Mouse (Mus musculus) inflammation-experienced regulatory T-cells, adult 6 months (primary cell): Measurements from ENCODE around the gene Haus6. TPM values are rescaled to one million over a fixed set of nuclear protein-coding genes. Genes with fewer than 3 reads are reported as not detected.
"Not testable (repeated sequence)": the region's sequence is repeated elsewhere in the genome, so short reads cannot be mapped to it uniquely, and the experiment has no call there.

Source experiments
- ATAC-seq: one replicate; pipeline ENCODE4 v1.8.0; 2017
- polyA plus RNA-seq, 3 experiments: library from polyadenylated mRNA; unstranded; fragments of 100-300 nt; shearing (Covaris generic); gene quantifications; one replicate each; pipeline ENCODE4 v1.2.1; 2017

The Haus6 gene
- polyA plus RNA-seq: 10 to 100 TPM; 12.1 to 26.0 (median 13.4) TPM

DNA sequence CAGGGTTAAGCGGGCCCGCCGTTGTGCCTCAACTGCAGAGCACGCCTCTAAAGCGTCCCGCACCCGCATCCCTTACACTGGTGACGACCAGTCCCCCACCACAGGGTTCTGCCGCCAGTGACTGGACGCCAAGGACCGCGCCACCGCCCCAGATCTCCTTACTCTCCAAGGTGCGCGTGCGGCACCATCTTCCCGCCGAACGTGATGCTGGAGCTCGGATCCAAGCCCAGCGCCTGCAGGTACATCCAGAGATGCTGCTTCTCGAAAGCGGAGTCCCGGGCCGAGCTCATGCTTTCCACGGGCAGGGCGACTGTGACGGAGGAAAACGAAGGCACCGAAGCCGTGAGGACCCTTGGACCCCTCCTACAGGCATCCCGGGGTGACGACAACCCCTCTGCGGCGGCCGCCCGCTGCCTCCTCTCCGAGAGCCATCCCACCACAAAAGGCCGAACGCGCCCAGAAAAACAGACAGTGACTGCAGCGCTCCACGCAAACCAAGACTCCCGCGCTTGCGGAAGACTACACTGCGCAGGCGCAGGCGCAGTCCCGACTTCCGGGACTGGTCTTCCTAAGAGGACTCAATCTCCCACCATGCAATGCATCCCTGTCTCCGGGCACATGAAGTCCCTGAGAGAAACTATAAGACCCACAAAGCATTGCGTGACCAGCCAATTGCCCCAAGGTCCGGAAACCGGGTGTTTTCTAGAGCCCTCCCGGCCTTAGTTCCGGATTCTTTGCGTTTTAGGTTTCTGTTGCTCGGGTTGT is at the start of gene Haus6:
TSS of gene Haus6 (minus strand) at position 532 of the 765 bp plus-strand sequence.
- peak; percentile 99 for ATAC-seq

DNA sequence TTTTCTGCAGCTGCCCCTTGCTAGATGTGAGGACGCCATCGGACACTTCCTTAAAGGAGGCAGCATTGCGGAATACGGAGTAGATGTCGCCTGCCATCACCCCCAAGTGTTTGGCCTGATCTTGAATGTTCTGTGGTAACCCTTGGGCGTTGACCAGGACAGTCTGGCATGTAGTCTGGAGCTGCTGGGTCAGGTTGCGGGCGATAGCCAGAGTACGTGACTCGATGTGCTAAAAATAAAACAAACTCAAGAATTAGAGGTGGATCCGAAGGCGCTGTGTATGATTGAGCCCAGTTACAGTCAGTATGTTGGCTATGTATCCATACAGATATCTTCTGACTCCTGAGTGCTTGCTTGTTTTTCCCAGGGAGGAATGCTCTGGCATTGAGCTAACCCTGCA is 45.3 kb upstream of the Haus6 start:
- no peak for ATAC-seq

- ATAC-seq: not testable (repeated sequence)
Measured at GRCm38 (mm10) chr4:86656410-86656809, 44.6 kb upstream of the Haus6 start.

- ATAC-seq: peak; percentile 52
Measured at GRCm38 (mm10) chr4:86651686-86652384, 40.0 kb upstream of the Haus6 start.

GRCm38 (mm10) chr4:86648394-86648793 is 36.5 kb upstream of the Haus6 start:
- not testable (repeated sequence) for ATAC-seq

GRCm38 (mm10) chr4:86637561-86637960 is 25.7 kb upstream of the Haus6 start:
- ATAC-seq: not testable (repeated sequence)

DNA sequence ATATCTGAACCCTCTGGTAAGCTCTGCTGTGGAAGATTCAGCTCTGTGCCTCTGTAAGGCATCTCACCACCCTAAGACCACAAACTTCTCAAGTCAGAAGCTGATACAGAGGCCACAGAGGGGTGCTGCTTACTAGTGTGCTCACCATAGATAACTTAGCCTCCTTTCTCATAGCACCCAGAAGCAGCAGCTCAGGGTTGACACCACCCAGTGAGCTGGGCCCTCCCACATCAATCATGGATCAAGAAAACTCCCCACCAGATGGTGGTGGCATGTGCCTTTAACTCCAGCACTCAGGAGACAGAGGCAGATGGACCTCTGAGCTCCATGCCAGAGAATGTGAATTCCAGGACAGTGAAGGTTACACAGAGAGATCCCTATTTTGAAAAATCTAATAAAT is 23.0 kb upstream of the Haus6 start:
- not testable (repeated sequence) for ATAC-seq

DNA sequence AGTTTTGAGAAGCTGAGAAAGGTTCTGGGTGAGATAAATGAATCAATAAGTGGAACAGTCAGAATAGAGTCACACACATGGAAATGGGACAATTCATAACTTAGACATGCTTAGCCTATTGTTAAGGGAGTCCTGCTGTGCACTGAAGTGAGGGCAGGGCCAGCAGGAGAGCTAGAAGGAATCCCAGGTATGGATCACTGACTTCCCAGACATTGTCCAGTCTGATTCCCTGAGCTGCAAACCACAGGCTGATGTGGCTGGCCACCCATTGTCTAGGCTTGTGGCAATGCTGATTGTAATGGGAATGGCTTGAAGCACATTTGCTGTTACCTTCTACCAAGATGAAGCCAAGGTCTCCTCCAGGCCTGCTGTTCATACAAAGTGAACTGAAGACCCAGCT is 22.5 kb upstream of the Haus6 start:
- ATAC-seq: not testable (repeated sequence)

DNA sequence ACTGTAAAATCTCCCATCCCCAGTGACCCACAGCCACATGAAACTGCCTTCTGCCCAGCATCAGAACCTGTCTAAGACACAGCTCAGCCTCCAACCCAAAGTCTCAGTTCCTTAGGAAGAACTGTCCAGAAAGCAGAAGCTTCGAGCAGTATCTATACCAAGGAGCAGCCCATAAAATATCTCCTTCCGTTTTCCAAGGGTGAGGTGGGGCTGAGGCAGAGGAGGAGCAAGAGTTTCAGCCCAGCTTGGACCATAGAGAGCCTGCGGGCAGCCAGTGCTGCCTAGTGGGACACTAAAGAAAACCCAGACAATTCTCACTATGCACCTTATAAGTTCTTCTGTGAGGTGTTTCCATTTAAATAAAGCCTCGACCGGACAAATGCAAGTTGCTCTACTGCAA is 20.7 kb upstream of the Haus6 start:
- not testable (repeated sequence) for ATAC-seq

DNA sequence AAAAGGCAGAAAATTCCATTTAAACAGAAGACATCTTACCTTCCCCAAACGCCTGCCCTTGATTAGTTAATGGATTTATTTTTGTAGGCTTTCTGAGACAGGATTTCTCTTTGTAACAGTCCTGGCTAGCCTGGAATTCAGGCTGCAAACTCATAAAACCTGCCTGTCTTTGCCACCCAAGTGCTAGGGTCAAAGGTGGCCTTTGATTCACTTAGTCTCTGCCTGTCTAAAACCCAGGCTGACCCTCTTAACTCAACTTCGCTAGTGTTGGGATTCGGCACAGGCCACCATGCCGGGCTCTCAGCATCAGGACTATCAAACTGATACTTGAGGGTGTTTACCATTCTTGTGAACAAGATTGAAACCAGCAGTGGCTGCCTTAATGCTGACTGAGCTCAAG is 20.0 kb upstream of the Haus6 start:
- ATAC-seq: no peak

DNA sequence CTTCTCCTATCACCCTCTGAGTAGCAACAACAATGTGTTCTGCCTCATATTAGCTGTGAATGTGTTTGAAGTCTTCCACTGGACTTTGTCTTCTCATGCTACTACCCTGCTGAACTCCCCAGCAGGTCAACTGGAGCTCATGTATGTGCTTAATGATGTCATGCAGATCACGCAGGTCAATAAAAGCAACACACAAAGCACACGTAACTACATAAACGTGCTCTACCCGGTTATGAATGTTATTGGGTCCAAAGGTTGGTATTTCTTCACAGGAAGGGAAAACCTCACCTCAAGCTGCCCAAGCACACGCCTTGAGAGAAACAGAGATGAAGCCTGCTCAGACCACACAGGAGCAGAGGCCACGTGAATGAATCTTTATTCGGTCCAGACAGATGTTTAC is 14.6 kb upstream of the Haus6 start:
- ATAC-seq: not testable (repeated sequence)

- no peak for ATAC-seq
Measured at GRCm38 (mm10) chr4:86625463-86625862, 13.6 kb upstream of the Haus6 start.

DNA sequence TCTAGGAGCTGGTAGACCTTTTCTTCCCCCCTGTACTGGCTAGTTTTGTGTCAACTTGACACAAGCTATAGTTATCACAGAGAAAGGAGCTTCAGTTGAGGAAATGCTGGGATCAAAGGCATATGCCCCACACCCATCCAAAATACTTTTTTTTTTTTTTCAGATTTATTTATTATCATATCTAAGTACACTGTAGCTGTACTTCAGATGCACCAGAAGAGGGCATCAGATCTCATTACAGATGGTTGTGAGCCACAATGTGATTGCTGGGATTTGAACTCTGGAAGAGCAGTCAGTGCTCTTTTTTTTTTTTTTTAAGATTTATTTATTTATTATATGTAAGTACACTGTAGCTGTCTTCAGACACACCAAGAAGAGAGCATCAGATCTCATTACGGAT is 10.7 kb upstream of the Haus6 start:
- not testable (repeated sequence) for ATAC-seq

GRCm38 (mm10) chr4:86622116-86622515 is 10.3 kb upstream of the Haus6 start:
- no peak for ATAC-seq

GRCm38 (mm10) chr4:86620506-86620905 is 8.7 kb upstream of the Haus6 start:
- no peak for ATAC-seq

GRCm38 (mm10) chr4:86612289-86612620 is 400 bp upstream of the Haus6 start:
- ATAC-seq: peak; percentile 24

DNA sequence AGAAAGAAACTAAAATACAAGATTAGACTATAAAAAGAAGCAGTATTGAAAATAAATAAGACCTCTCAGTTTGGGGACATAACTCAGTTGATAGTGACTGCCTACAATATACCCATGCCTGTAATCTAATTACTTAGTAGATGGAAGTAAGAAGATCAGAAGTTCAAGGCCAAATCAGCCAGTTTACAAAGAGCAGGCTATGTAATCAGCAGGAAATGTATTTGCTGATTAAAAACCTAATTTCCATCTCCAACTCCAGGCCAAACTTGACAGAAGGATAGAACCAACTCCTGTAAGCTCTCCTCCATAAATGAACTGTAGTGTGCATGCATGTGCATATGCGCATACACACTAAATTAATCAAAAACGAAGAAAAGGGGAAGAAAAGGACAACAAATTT is 20.6 kb downstream of the Haus6 start:
- no peak for ATAC-seq

DNA sequence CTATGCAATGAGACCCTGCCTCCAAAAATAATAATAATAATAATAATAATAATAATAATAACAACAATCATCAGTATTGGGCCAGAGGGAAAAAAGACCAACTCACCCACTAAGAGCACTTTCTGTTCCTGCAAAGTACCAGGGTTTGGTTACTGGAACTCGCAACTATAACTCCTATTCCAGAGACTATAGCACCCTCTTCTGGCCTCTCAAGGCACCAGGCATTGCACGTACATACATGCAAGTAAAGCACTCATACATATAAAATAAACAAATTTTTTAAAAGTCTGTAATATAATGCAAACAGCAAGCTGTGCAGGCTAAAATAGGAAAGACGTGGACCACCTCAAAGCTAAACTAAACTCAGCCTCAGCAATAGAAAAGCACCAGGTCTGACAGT is 23.6 kb downstream of the Haus6 start:
- ATAC-seq: no peak

GRCm38 (mm10) chr4:86580591-86580990 is 31.3 kb downstream of the Haus6 start:
- no peak for ATAC-seq

DNA sequence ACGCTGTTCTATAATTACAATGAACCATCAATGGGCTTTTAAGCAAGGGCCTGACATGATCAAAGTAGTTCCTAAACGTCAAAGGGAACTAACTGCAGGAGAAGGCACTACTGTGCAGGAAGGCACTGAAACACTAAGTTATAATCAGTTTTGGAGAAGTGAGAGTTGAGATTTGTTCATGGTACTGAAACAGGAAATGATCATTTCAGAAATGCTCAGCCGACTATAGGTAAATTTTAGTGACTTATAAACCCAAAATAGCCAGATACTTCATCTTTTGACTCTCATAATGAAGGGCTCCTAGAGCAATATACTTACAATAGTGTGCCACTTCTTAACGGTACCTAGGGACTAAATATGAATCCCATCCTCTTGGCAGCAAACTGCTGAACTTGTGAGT is 31.8 kb downstream of the Haus6 start:
- ATAC-seq: no peak

DNA sequence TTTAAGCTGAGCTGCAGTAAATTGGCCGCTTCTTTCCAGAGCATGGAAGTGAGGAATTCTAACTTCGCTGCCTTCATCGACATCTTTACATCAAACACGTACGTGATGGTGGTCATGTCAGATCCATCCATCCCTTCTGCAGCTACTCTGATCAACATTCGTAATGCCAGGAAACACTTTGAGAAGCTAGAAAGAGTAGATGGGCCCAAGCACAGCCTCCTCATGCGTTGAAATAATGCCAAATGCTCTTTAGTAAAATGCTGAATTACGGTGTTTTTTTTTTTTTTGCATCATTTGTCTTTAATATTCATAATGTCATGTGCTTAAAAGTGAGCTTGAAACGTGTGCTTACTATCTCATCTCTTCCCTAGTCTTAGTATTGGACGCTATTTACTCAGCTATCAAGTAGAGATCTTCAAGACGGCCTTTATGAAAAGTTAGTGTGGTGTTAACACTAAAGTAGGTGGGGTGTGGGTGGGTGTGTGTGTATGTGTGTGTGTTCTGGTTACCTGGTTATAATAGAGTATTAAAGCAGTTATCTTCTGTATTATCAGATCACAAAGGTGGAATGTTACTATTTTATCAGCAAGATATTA is 35.1 kb downstream of the Haus6 start:
- ATAC-seq: no peak

DNA sequence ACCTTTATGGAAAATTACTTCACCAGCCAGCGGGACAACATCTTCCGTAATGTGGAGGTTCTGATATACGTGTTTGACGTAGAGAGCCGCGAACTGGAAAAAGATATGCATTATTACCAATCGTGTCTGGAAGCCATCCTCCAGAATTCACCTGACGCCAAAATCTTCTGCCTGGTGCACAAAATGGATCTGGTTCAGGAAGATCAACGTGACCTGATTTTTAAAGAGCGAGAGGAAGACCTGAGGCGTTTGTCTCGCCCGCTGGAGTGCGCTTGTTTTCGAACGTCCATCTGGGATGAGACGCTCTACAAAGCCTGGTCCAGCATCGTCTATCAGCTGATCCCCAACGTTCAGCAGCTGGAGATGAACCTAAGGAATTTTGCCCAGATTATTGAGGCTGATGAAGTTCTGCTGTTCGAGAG is 35.7 kb downstream of the Haus6 start:
- peak; percentile 16 for ATAC-seq

DNA sequence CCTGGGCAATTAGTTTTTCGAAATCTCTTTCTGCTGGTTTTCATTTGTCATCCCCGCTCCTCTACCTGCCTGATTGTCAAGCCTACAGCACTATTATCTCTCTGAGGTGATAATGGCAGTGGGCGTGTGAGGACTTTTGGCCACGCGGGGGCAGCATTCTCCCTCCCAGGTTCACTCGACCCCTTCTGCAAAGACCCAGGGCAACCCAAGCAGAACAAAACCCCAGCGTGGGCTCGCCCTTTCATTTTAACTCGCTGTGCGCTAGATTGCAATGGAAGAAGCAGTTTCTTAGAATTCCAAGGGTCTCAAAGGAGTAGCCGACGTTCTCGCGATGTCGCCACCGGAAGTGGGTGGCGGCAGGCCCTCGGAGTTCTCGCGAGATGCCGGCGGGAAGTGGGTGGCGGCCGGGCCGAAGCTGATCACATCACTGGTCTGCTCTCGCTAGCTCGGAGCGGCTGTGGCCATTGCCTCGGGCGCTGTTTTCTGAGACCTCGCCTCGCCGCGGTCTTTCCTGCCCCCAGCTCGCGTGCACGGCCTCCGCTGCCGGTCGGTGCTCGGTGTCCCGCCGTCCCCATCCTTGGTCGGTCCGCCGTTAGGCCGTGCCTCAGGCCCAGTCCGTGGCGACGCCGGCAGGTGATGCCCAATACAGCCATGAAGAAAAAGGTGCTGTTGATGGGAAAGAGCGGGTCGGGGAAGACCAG is 36.4 kb downstream of the Haus6 start, which contains the start of gene Rraga:
TSS of gene Rraga (plus strand) at position 386 of the 701 bp plus-strand sequence.
- ATAC-seq: peak; percentile 95
